Mouse (Mus musculus) E14TG2a.4 (cell line): Measurements from ENCODE around the gene Nos1ap.

ENCODE experiments used
- CTCF ChIP-seq: conservative IDR thresholded peaks from 2 replicates; pipeline ENCODE4 v1.5.1; 2014; ENCODE audit warnings: low read length
- POU5F1 ChIP-seq: IDR thresholded peaks from 2 replicates; pipeline ENCODE4 v1.6.1; 2014; ENCODE audit warnings: low read length, borderline replicate concordance

GRCm38 (mm10) chr1:170405152-170405551 lies 184.5 kb downstream of the Nos1ap start:
- no peak for TF ChIP-seq CTCF
- TF ChIP-seq POU5F1: no peak
